Mouse (Mus musculus): Measurements from ENCODE around the gene Bmp3. TPM values are rescaled to one million over a fixed set of nuclear protein-coding genes. Genes with fewer than 3 reads are reported as not detected.

The Bmp3 gene
- polyA plus RNA-seq, 1 experiment = not detected

GRCm38 (mm10) chr5:98834300-98834699 lies 19.9 kb upstream of the Bmp3 start:
- no peak for TF ChIP-seq CTCF (IDR thresholded peaks at IDR 0.05; ENCODE audit: control insufficient read depth, insufficient read depth, insufficient replicate concordance, low read depth, low read length)
- no peak for TF ChIP-seq POLR2A (IDR thresholded peaks at IDR 0.05; ENCODE audit: control insufficient read depth, low read depth, low read length)
- H3K36me3 ChIP-seq (ENCODE audit: control insufficient read depth, insufficient read depth, low read length) = no peaks in the 10 kb centered on the region
- H3K4me3 ChIP-seq (ENCODE audit: control insufficient read depth, low read depth, low read length) = no peak overlapping the region
- H3K4me1 ChIP-seq (ENCODE audit: control insufficient read depth, insufficient read depth, low read length) = no peaks in the 10 kb centered on the region
- H3K27me3 ChIP-seq (ENCODE audit: control insufficient read depth, insufficient read depth, low read length) = no peaks in the 10 kb centered on the region
- H3K27ac ChIP-seq (ENCODE audit: control insufficient read depth, insufficient read depth, low read depth, low read length) = no peak overlapping the region

DNA sequence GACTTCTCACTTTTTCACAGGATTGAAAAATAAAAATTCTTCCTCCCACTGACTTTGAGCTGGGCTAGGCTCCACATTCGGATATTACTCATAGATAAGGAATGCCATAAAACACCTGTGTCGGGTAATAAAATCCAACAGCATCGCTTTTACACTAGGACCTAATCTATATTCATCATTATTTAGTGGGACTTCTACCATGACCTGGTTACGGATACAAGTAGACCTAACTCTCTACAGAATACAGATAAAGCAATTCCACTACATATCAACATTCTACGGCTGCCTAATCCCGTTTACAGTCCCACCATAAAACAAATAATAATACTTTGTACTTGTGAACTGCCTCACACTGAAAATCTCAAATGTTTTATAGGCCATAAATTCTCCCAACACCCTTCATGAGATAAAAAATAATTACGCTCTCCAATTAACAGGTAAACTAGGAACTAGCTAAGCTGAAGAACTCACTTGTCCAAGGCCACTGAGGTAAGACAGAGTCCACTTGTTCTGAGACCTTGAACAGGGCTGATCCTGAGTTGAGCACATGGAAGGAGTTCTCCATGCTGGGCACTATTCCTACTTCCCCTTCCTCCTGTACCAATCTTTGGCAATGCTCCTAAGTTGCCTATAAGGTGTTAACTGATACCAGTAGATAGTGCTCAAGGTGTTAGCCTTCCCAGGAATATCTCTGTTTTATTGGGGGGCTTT lies 11.5 kb upstream of the Bmp3 start:
- Histone ChIP-seq H3K36me3 (ENCODE audit: control insufficient read depth, insufficient read depth, low read length) (no peaks in the 10 kb centered on the region), H3K4me3 (ENCODE audit: control insufficient read depth, low read depth, low read length) (no peak overlapping the region), H3K4me1 (ENCODE audit: control insufficient read depth, insufficient read depth, low read length) (no peaks in the 10 kb centered on the region), H3K27ac (ENCODE audit: control insufficient read depth, insufficient read depth, low read depth, low read length) (no peak overlapping the region), H3K27me3 (ENCODE audit: control insufficient read depth, insufficient read depth, low read length) (no peaks in the 10 kb centered on the region)
- TF ChIP-seq POLR2A (IDR thresholded peaks at IDR 0.05; ENCODE audit: control insufficient read depth, low read depth, low read length) = no peak
- TF ChIP-seq CTCF (IDR thresholded peaks at IDR 0.05; ENCODE audit: control insufficient read depth, insufficient read depth, insufficient replicate concordance, low read depth, low read length) = no peak

- Histone ChIP-seq H3K27ac (ENCODE audit: control insufficient read depth, insufficient read depth, low read depth, low read length) (no peak overlapping the region), H3K4me1 (ENCODE audit: control insufficient read depth, insufficient read depth, low read length) (no peaks in the 10 kb centered on the region), H3K27me3 (ENCODE audit: control insufficient read depth, insufficient read depth, low read length) (no peaks in the 10 kb centered on the region), H3K4me3 (ENCODE audit: control insufficient read depth, low read depth, low read length) (no peak overlapping the region), H3K36me3 (ENCODE audit: control insufficient read depth, insufficient read depth, low read length) (no peaks in the 10 kb centered on the region)
- no peak for TF ChIP-seq CTCF (IDR thresholded peaks at IDR 0.05; ENCODE audit: control insufficient read depth, insufficient read depth, insufficient replicate concordance, low read depth, low read length)
- no peak for TF ChIP-seq POLR2A (IDR thresholded peaks at IDR 0.05; ENCODE audit: control insufficient read depth, low read depth, low read length)
Measured at GRCm38 (mm10) chr5:98844664-98845063, 9.6 kb upstream of the Bmp3 start.

DNA sequence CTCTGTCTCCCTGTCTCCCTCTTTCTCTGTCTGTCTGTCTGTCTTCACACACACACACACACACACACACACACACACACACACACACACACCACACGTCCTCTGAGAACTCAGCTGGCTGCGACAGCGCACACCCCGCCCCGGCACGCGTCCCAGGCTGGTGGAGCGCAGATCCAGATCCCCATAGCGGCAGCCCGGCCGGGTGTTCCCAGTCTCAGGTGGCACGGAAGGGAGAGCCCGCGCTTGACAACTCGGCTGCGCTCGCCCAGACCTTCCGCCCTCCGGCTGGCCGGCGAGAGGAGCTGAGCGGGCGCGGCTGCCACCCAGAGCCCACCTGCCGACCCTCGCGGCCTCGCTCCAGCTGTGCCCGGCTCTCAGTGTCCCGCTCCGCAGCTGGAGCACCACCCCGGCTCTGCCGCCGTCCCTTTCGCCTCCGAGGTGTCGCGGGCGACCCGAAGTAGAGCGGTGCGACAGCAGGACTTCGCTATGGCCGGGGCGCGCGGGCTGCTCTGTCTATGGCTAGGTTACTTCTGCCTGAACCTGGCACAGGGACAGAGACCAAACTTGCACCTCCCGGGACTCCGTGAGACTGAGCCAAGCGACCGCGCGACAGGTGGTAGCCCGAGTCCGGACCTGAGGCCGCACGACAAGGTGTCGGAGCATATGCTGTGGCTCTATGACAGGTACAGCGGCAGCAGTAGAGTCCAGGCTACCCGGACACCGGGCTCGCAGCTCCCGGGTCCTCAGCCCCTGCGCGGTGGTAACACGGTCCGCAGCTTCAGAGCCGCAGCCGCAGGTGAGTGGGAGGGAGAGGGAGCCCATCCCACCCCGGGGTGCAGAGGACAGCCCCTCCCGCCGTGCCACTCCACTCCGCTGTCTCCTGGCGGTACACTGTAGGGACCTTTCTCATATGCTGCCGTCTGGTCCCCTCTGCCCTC lies 681 bp downstream of the Bmp3 start:
- Histone ChIP-seq H3K36me3 (ENCODE audit: control insufficient read depth, insufficient read depth, low read length) (no peaks in the 10 kb centered on the region), H3K27me3 (ENCODE audit: control insufficient read depth, insufficient read depth, low read length) (no peaks in the 10 kb centered on the region), H3K4me3 (ENCODE audit: control insufficient read depth, low read depth, low read length) (peak overlapping the region; percentile 20; the same call in 1 of the 2 replicates), H3K27ac (ENCODE audit: control insufficient read depth, insufficient read depth, low read depth, low read length) (no peak overlapping the region), H3K4me1 (ENCODE audit: control insufficient read depth, insufficient read depth, low read length) (peaks cover 4% of the 10 kb centered on the region; the same call in 1 of the 2 replicates)
- no peak for TF ChIP-seq CTCF (IDR thresholded peaks at IDR 0.05; ENCODE audit: control insufficient read depth, insufficient read depth, insufficient replicate concordance, low read depth, low read length)
- no peak for TF ChIP-seq POLR2A (IDR thresholded peaks at IDR 0.05; ENCODE audit: control insufficient read depth, low read depth, low read length)

DNA sequence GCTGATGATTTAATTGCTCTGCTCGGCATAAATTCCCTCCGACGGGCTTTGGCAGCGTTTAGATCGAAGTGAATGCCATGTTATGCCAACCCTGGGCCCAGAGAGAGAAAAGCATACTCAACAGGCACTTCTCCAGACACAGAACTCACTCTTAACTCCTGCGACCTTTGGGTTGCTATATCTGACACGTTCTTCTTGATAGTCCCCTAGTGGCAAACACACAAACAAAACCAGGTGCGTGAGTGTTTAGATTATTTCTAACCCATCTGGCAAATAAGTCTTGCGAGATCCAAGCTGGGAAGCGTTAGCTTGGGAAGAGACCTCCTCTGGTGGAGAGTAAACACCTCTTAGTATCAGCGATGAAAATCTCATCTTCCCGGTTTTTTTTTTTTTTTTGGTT lies 1.5 kb downstream of the Bmp3 start:
- no peak overlapping the region for H3K4me3 ChIP-seq (ENCODE audit: control insufficient read depth, low read depth, low read length)

GRCm38 (mm10) chr5:98856356-98856755 lies 2.1 kb downstream of the Bmp3 start:
- Histone ChIP-seq H3K36me3 (ENCODE audit: control insufficient read depth, insufficient read depth, low read length) (no peaks in the 10 kb centered on the region), H3K4me1 (ENCODE audit: control insufficient read depth, insufficient read depth, low read length) (peaks cover 4% of the 10 kb centered on the region; the same call in 1 of the 2 replicates), H3K27me3 (ENCODE audit: control insufficient read depth, insufficient read depth, low read length) (no peaks in the 10 kb centered on the region), H3K4me3 (ENCODE audit: control insufficient read depth, low read depth, low read length) (no peak overlapping the region), H3K27ac (ENCODE audit: control insufficient read depth, insufficient read depth, low read depth, low read length) (no peak overlapping the region)
- TF ChIP-seq POLR2A (IDR thresholded peaks at IDR 0.05; ENCODE audit: control insufficient read depth, low read depth, low read length) (no peak), CTCF (IDR thresholded peaks at IDR 0.05; ENCODE audit: control insufficient read depth, insufficient read depth, insufficient replicate concordance, low read depth, low read length) (no peak)

More for the DNA sequence above, 1.5 kb downstream of the Bmp3 start:
- peaks cover 4% of the 10 kb centered on the region; the same call in 1 of the 2 replicates for H3K4me1 ChIP-seq (ENCODE audit: control insufficient read depth, insufficient read depth, low read length)
- no peaks in the 10 kb centered on the region for H3K36me3 ChIP-seq (ENCODE audit: control insufficient read depth, insufficient read depth, low read length)
- H3K27me3 ChIP-seq (ENCODE audit: control insufficient read depth, insufficient read depth, low read length) = no peaks in the 10 kb centered on the region
- H3K27ac ChIP-seq (ENCODE audit: control insufficient read depth, insufficient read depth, low read depth, low read length) = no peak overlapping the region
- no peak for TF ChIP-seq CTCF (IDR thresholded peaks at IDR 0.05; ENCODE audit: control insufficient read depth, insufficient read depth, insufficient replicate concordance, low read depth, low read length)
- no peak for TF ChIP-seq POLR2A (IDR thresholded peaks at IDR 0.05; ENCODE audit: control insufficient read depth, low read depth, low read length)

DNA sequence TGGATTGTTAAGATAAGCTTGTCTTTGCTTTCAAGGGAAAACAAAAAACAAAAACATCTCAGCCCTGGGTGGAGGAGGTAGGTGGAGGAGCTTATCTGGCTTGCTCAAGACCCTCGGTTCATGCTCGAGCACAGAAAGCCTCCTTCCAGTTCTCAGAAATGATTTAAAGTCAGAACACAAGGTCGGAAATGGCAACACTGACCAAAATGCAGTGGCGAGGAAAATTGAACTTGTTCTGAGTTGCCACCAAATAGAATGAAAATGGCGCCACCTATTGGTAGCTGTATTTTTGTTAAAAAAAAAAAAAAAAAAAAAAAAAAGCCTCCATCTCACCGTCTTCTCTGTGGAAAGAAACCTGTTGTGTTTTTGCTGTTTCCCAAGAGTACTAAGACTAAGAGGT lies 9.7 kb downstream of the Bmp3 start:
- Histone ChIP-seq H3K27me3 (ENCODE audit: control insufficient read depth, insufficient read depth, low read length) (no peaks in the 10 kb centered on the region), H3K4me1 (ENCODE audit: control insufficient read depth, insufficient read depth, low read length) (no peaks in the 10 kb centered on the region), H3K4me3 (ENCODE audit: control insufficient read depth, low read depth, low read length) (no peak overlapping the region), H3K36me3 (ENCODE audit: control insufficient read depth, insufficient read depth, low read length) (no peaks in the 10 kb centered on the region), H3K27ac (ENCODE audit: control insufficient read depth, insufficient read depth, low read depth, low read length) (no peak overlapping the region)
- TF ChIP-seq CTCF (IDR thresholded peaks at IDR 0.05; ENCODE audit: control insufficient read depth, insufficient read depth, insufficient replicate concordance, low read depth, low read length) = no peak
- TF ChIP-seq POLR2A (IDR thresholded peaks at IDR 0.05; ENCODE audit: control insufficient read depth, low read depth, low read length) = no peak

All from testis, adult 2 months (tissue).